Mouse (Mus musculus) neural tube, postnatal 0 days (tissue): ENCODE results near the gene Olfr1031. TPM values are rescaled to one million over a fixed set of nuclear protein-coding genes. Genes with fewer than 3 reads are reported as not detected.

Source experiments
- polyA plus RNA-seq: library from polyadenylated mRNA; unstranded; fragments of >200 nt; fragmentation: Nextera tagmentation; extraction: Ambion mirVana; gene quantifications from 2 replicates; pipeline ENCODE4 v1.2.1, GENCODE M21; 2015

Olfr1031 gene
- polyA plus RNA-seq: not detected in 2 replicates

GRCm38 (mm10) chr2:85990004-85990403 is at the start of gene Olfr1031:
Gene Olfr1031, plus strand, starts transcription at chr2:85990304.

GRCm38 (mm10) chr2:85950137-85950536 is 40.0 kb upstream of the Olfr1031 start, which contains the start of gene Olfr1028:
Gene Olfr1028, plus strand, starts transcription at chr2:85950437.

GRCm38 (mm10) chr2:85973595-85973994 is 16.5 kb upstream of the Olfr1031 start, which contains the start of gene Olfr1029:
Gene Olfr1029, plus strand, starts transcription at chr2:85973895.

GRCm38 (mm10) chr2:85978976-85979375 is 11.1 kb upstream of the Olfr1031 start, which contains the start of gene Olfr1030:
Gene Olfr1030, plus strand, starts transcription at chr2:85979276.

GRCm38 (mm10) chr2:86005240-86005639 is 15.1 kb downstream of the Olfr1031 start, which contains the start of gene Olfr1032:
Gene Olfr1032, plus strand, starts transcription at chr2:86005540.

GRCm38 (mm10) chr2:86020406-86020805 is 30.3 kb downstream of the Olfr1031 start, which contains the start of gene Olfr1033:
Gene Olfr1033, plus strand, starts transcription at chr2:86020633.

Other genes starting within 250 kb of the Olfr1031 start
- gene Olfr1012, start 227.5 kb upstream of the Olfr1031 start, polyA plus RNA-seq: not detected in 2 replicates
- not detected in 2 replicates for gene Olfr1013, start 223.2 kb upstream of the Olfr1031 start, polyA plus RNA-seq
- gene Olfr1014, start 217.6 kb upstream of the Olfr1031 start, polyA plus RNA-seq: not detected in 2 replicates
- not detected in 2 replicates for gene Olfr1015, start 208.3 kb upstream of the Olfr1031 start, polyA plus RNA-seq
- gene Olfr1016, start 187.8 kb upstream of the Olfr1031 start, polyA plus RNA-seq: not detected in 2 replicates
- not detected in 2 replicates for gene Olfr1018, start 171.8 kb upstream of the Olfr1031 start, polyA plus RNA-seq
- gene Olfr1019, start 144.8 kb upstream of the Olfr1031 start, polyA plus RNA-seq: not detected in 2 replicates
- gene Olfr1020, start 143.3 kb upstream of the Olfr1031 start, polyA plus RNA-seq: not detected in 2 replicates
- gene Olfr1022, start 121.7 kb upstream of the Olfr1031 start, polyA plus RNA-seq: not detected in 2 replicates
- gene Olfr1023, start 104.7 kb upstream of the Olfr1031 start, polyA plus RNA-seq: not detected in 2 replicates
- gene Olfr1024, start 85.3 kb upstream of the Olfr1031 start, polyA plus RNA-seq: not detected in 2 replicates
- gene Olfr1025-ps1, start 75.1 kb upstream of the Olfr1031 start, polyA plus RNA-seq: not detected in 2 replicates
- gene Olfr1026, start 68.7 kb upstream of the Olfr1031 start, polyA plus RNA-seq: not detected in 2 replicates
- not detected in 2 replicates for gene Olfr1028, start 39.9 kb upstream of the Olfr1031 start, polyA plus RNA-seq
- not detected in 2 replicates for gene Olfr1029, start 16.4 kb upstream of the Olfr1031 start, polyA plus RNA-seq
- not detected in 2 replicates for gene Olfr1030, start 11.0 kb upstream of the Olfr1031 start, polyA plus RNA-seq
- not detected in 2 replicates for gene Olfr1032, start 15.2 kb downstream of the Olfr1031 start, polyA plus RNA-seq
- gene Olfr1033, start 30.3 kb downstream of the Olfr1031 start, polyA plus RNA-seq: 1.1 and 1.4 TPM in 2 replicates
- not detected in 2 replicates for gene Olfr1034, start 55.6 kb downstream of the Olfr1031 start, polyA plus RNA-seq
- not detected in 2 replicates for gene Olfr1036, start 83.7 kb downstream of the Olfr1031 start, polyA plus RNA-seq
- gene Olfr1037, start 97.1 kb downstream of the Olfr1031 start, polyA plus RNA-seq: not detected in 2 replicates
- not detected in 2 replicates for gene Olfr1039, start 145.6 kb downstream of the Olfr1031 start, polyA plus RNA-seq
- gene Olfr1040, start 156.4 kb downstream of the Olfr1031 start, polyA plus RNA-seq: not detected in 2 replicates
- not detected in 2 replicates for gene Olfr1042, start 171.5 kb downstream of the Olfr1031 start, polyA plus RNA-seq
- gene Olfr1043, start 177.2 kb downstream of the Olfr1031 start, polyA plus RNA-seq: not detected in 2 replicates
- gene Olfr1044, start 187.5 kb downstream of the Olfr1031 start, polyA plus RNA-seq: not detected in 2 replicates
- not detected in 2 replicates for gene Olfr52, start 195.4 kb downstream of the Olfr1031 start, polyA plus RNA-seq
- not detected in 2 replicates for gene Olfr1045, start 212.7 kb downstream of the Olfr1031 start, polyA plus RNA-seq
- not detected in 2 replicates for gene Olfr1046, start 229.0 kb downstream of the Olfr1031 start, polyA plus RNA-seq
- gene Olfr1047, start 241.1 kb downstream of the Olfr1031 start, polyA plus RNA-seq: not detected in 2 replicates
- gene Olfr1048, start 250.0 kb downstream of the Olfr1031 start, polyA plus RNA-seq: not detected in 2 replicates